Mouse (Mus musculus) lung, embryonic 16.5 days (tissue): ENCODE data around the gene Smad3. TPM values are rescaled to one million over a fixed set of nuclear protein-coding genes. Genes with fewer than 3 reads are reported as not detected.

Experiments
- ATAC-seq: fragments of 200-750 bp; cut with Nextera tagmentation; 2 replicates; pipeline ENCODE4 v1.8.0; 2017; ENCODE audit warnings: low read depth, mild to moderate bottlenecking, moderate library complexity
- H3K27ac ChIP-seq: fragments of 300-500 bp; sonication (generic); 2 replicates; pipeline ENCODE4 v1.5.1; 2014; ENCODE audit warnings: mild to moderate bottlenecking, control low read depth, low read length
- H3K27me3 ChIP-seq: fragments of 300-500 bp; sonication (generic); 2 replicates; pipeline ENCODE4 v1.6.1; 2014; ENCODE audit warnings: low read depth, low read length, mixed read lengths; ENCODE audit not compliant: control insufficient read depth, insufficient read depth
- H3K36me3 ChIP-seq: fragments of 300-500 bp; sonication (generic); 2 replicates; pipeline ENCODE4 v1.6.1; 2014; ENCODE audit warnings: low read length; ENCODE audit not compliant: control insufficient read depth, insufficient read depth
- H3K4me1 ChIP-seq: fragments of 300-500 bp; sonication (generic); replicated peaks from 2 replicates; pipeline ENCODE4 v1.6.1; 2014; ENCODE audit warnings: low read length, mixed read lengths; ENCODE audit not compliant: control insufficient read depth, insufficient read depth
- H3K4me2 ChIP-seq: fragments of 300-500 bp; sonication (generic); 2 replicates; pipeline ENCODE4 v1.6.1; 2014; ENCODE audit warnings: low read depth, low read length, control low read depth
- H3K4me3 ChIP-seq: fragments of 300-500 bp; sonication (generic); 2 replicates; pipeline ENCODE4 v1.5.1; 2014; ENCODE audit warnings: mild to moderate bottlenecking, low read length, control low read depth
- H3K9ac ChIP-seq: fragments of 300-500 bp; sonication (generic); 2 replicates; pipeline ENCODE4 v1.6.1; 2014; ENCODE audit warnings: low read length, control low read depth
- H3K9me3 ChIP-seq: fragments of 300-500 bp; sonication (generic); 2 replicates; pipeline ENCODE4 v1.6.1; 2016; ENCODE audit warnings: low read length; ENCODE audit not compliant: control insufficient read depth
- WGBS: fragments of 180-500 bp; shearing (Covaris S2); extraction: QIAGEN DNeasy Blood & Tissue Kit; methylation state at CpG from one replicate; pipeline ENCODE4 v1.1.7; 2014; 5-methylcytosine and 5-hydroxymethylcytosine counted together
- polyA plus RNA-seq: library from polyadenylated mRNA; unstranded; fragments of >200 nt; fragmentation: Nextera tagmentation; extraction: Ambion mirVana; gene quantifications from 2 replicates; pipeline ENCODE4 v1.2.1, GENCODE M21; 2015

The Smad3 gene
- polyA plus RNA-seq, 1 experiment from 2014 or later = 18.0 TPM

DNA sequence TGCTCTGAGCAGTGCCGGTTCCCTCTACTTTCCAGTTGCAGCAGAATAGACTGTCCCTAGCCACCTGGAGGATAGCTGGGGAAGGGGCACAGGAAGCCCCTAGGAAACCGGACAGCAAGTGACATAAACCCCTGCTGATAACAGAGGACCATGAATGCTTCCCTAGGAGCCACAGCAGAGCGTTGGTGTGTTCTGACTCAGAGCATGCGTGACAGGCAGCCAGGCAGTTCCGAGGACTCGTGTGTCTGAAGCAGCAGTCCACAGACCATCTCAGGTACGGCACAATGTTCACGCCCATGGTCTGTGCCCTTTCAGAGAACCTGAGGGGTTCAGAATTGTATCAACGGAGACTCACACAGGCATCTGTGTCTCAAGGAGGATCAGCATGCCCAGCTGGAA, 109.3 kb downstream of the Smad3 start:
- H3K36me3 ChIP-seq = peaks cover 17% of the 10 kb centered on the region
- WGBS = 83% methylated on average over 9 of the region's 9 CpGs
- H3K27me3 ChIP-seq = no peaks in the 10 kb centered on the region
- H3K9ac ChIP-seq = no peak overlapping the region
- H3K4me3 ChIP-seq = no peak overlapping the region
- no peak overlapping the region for H3K27ac ChIP-seq
- H3K4me2 ChIP-seq = no peak overlapping the region
- ATAC-seq = no peak
- H3K4me1 ChIP-seq = peaks cover 23% of the 10 kb centered on the region
- no peaks in the 10 kb centered on the region for H3K9me3 ChIP-seq

DNA sequence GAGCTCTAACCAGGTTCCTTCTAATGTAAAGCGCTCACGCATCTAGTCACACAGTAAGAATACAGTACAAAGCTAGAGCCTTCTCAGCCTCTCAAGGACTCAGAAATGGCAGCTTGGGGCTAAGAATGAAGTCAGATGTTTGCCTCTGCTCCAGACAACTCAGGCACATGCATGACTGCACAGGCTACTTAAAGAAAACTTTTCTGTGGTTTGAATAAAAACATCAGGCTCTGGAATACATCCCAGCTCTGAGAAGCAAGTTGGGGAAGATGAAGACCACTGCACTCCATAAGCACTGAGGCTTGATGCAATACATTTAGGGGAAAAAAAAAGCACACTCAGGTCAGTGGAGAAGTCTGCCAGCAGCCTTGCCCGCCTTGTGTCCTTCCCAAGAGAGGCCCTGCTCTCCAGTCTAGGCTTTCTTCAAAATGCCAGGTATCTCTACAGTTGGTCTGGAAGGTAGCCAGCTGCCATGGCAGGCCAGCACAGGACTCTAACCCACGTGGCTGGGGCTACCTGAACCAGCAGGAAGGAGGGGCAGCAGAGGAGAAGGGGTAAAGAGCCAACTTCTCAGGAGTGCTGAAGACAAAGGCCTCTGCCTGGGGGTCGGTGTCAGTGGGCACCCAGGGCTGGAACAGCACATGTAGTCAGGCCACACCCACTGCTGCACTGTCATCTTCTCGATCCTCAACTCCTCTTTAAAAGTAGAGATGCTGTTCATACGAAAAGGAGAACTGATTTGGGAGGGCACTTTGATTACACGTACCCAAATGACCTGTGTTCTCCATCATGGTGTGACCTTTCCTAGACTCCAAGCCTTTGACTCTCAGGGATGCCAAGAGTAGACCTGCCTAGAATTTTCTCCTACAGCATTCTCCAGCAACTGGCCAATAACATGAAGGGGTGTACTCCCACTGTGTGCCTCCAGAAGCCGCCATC, 109.9 kb downstream of the Smad3 start:
- no peak overlapping the region for H3K27ac ChIP-seq
- WGBS = 67% methylated on average over 9 of the region's 9 CpGs
- H3K9ac ChIP-seq = no peak overlapping the region
- no peaks in the 10 kb centered on the region for H3K9me3 ChIP-seq
- peaks cover 20% of the 10 kb centered on the region for H3K4me1 ChIP-seq
- no peak overlapping the region for H3K4me2 ChIP-seq
- no peak for ATAC-seq
- no peak overlapping the region for H3K4me3 ChIP-seq
- H3K27me3 ChIP-seq = no peaks in the 10 kb centered on the region
- H3K36me3 ChIP-seq = peaks cover 17% of the 10 kb centered on the region

DNA sequence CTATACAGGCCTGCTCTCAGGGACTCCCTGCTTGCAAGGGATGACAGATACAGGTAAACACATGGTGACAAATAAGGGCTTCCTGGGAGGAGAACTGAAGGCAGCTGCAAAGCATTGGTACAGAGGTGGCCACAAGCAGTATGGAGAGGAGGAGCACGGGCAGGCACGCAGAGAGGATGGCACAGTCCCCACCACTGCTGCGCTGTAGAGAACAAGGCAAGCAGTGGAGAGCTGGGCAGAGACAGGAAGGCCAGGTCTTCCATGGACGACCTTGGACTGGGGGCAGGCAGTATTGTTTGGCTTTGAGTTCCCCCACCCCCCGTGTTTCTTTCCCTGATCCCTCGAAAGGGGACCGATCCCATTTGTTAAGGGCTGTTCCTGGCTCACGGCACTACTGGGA, 112.7 kb downstream of the Smad3 start:
- no peak for ATAC-seq
- Histone ChIP-seq H3K27me3 (no peaks in the 10 kb centered on the region), H3K9ac (no peak overlapping the region), H3K9me3 (no peaks in the 10 kb centered on the region), H3K36me3 (peaks cover 13% of the 10 kb centered on the region), H3K27ac (no peak overlapping the region), H3K4me1 (no peaks in the 10 kb centered on the region), H3K4me3 (no peak overlapping the region), H3K4me2 (no peak overlapping the region)
- 76% methylated on average over 8 of the region's 8 CpGs for WGBS

DNA sequence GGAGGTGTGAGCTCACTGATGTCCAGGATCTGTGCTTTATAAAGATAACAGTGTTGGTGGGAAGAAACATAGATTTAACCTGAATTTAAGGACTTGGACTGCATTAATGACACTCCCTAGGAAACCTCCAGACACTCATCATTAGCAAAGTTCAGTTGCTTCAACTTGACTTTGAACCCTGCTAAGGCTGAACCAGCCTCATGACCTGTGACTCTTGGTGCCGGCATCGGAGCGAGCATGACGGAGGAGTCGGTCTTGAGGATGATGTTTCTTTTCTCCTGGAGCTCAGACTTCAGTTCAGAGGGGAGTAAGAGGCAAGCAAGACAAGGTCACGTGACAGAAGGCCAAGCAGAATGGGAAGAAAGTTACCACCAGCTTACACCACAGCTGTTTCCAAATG, 113.8 kb downstream of the Smad3 start:
- H3K27me3 ChIP-seq = no peaks in the 10 kb centered on the region
- no peak for ATAC-seq
- WGBS = 96% methylated on average over 6 of the region's 6 CpGs
- no peaks in the 10 kb centered on the region for H3K4me1 ChIP-seq
- H3K36me3 ChIP-seq = peaks cover 5% of the 10 kb centered on the region
- H3K4me3 ChIP-seq = no peak overlapping the region
- H3K9ac ChIP-seq = no peak overlapping the region
- no peak overlapping the region for H3K27ac ChIP-seq
- no peaks in the 10 kb centered on the region for H3K9me3 ChIP-seq
- H3K4me2 ChIP-seq = no peak overlapping the region

DNA sequence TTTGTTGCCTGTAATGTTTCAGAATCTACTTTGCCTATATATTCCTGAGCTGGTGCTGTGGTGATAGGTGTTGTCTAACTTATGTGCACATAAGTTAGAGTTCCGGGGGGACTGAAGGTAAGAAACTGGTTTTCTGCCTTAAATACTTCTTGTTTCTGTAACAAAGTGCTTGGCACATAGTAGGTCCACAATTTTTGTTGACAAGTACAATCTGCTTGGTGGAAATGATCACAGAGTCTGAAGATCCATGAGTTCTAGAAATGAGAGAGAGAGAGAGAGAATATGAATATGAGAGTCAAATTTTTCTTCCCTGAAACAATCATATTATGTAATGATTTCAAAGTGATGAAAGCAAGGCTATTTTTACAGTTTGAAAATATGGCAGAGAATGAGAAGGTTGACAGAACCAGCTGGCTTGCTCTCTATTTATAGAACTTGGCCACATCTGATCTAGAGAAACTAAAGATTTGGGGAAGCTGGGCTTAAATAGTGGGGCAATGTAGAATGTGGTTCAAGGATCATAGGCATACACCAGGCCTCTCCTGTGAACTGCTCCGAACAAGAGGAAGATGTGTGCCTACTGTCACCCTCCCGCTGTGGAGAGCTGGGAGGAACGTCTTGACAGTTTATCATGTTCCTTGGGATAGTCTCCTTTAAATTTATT, 115.7 kb downstream of the Smad3 start:
- Histone ChIP-seq H3K9ac (no peak overlapping the region), H3K36me3 (peaks cover 4% of the 10 kb centered on the region), H3K4me2 (no peak overlapping the region), H3K4me1 (no peaks in the 10 kb centered on the region), H3K27me3 (no peaks in the 10 kb centered on the region), H3K27ac (no peak overlapping the region), H3K9me3 (no peaks in the 10 kb centered on the region), H3K4me3 (no peak overlapping the region)
- WGBS = 81% methylated on average over 4 of the region's 4 CpGs
- no peak for ATAC-seq

DNA sequence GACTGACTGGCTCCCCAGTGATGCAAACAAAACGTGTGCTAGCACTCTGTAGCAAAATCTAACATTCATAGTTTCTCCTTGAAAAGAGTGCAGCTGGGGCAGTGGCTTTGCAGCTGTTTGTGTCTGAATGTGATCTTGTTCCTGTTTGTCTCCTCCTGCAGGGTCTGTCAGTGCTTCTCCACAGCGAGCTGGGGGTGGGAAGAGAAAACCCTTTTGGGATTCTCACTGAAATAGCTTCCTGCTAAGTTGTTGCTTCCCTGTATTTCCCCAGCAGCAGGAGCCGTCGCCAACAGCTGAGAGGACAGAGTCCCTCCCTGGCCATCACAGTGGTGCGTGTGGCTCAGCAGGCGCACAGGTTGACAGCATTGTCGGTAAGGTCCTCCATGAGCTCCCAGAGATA, 121.7 kb downstream of the Smad3 start:
- H3K27me3 ChIP-seq = no peaks in the 10 kb centered on the region
- no peak overlapping the region for H3K4me2 ChIP-seq
- no peak for ATAC-seq
- H3K9me3 ChIP-seq = no peaks in the 10 kb centered on the region
- H3K27ac ChIP-seq = no peak overlapping the region
- no peak overlapping the region for H3K9ac ChIP-seq
- 80% methylated on average over 7 of the region's 7 CpGs for WGBS
- H3K4me1 ChIP-seq = peaks cover 11% of the 10 kb centered on the region; the same call in 1 of the 2 replicates
- H3K36me3 ChIP-seq = peaks cover 4% of the 10 kb centered on the region
- no peak overlapping the region for H3K4me3 ChIP-seq

DNA sequence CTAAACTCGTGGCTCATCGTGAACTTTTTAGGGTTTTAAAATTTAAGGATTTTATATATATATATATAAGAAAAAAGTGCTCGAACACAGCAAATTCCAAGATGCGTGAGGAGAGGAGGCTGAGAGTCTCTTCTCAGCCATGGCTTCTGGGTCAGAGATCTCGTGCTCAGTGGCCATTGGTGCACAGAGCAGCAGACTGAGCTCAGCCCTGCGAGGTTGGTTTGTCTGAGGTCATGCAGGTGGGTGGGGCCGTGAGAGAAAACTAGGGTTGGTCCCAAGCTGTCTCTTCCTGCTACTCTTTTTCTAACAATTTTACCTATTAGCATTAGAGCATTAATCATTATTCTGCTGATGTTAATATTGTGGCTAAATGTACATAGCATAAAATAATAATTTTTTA, 124.5 kb downstream of the Smad3 start:
- H3K36me3 ChIP-seq = peaks cover 4% of the 10 kb centered on the region; the same call in 1 of the 2 replicates

DNA sequence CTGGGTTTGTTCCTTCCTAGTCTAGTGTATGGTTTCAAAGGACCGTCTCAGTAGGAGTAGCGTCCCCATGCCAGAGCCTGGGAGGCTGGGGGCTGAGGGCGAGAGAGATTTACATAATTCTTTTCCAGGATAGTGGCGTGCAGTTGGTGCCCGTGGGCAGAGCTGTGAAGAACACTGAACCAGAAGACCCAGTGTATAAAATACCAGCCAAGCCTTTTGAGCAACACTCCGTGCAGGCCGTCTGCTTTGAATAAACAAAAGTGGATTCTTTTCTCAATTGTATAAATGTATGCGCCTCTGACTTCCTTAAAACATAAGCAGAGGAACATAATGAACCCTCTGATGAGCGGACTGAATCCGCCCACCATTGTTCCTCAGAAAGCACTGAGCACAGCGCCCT, 124.9 kb downstream of the Smad3 start:
- Histone ChIP-seq H3K9me3 (no peaks in the 10 kb centered on the region), H3K9ac (no peak overlapping the region), H3K4me1 (peaks cover 11% of the 10 kb centered on the region; the same call in 1 of the 2 replicates), H3K27me3 (no peaks in the 10 kb centered on the region), H3K4me2 (peak overlapping the region; percentile 25), H3K4me3 (no peak overlapping the region), H3K36me3 (peaks cover 5% of the 10 kb centered on the region; the same call in 1 of the 2 replicates), H3K27ac (peak overlapping the region; percentile 38)
- peak; percentile 75 for ATAC-seq
- WGBS = 45% methylated on average over 11 of the region's 11 CpGs

More for the DNA sequence above, 124.5 kb downstream of the Smad3 start:
- no peak overlapping the region for H3K4me3 ChIP-seq
- no peak overlapping the region for H3K9ac ChIP-seq
- no peaks in the 10 kb centered on the region for H3K9me3 ChIP-seq
- 49% methylated on average over 7 of the region's 7 CpGs for WGBS
- H3K27me3 ChIP-seq = no peaks in the 10 kb centered on the region
- H3K27ac ChIP-seq = peak overlapping the region; percentile 38; the same call in 1 of the 2 replicates
- 0 out of 2 replicates have a peak overlapping the region, but pooled peaks have one; percentile 25 for H3K4me2 ChIP-seq
- ATAC-seq = peak; percentile 51; the same call in 1 of the 2 replicates
- H3K4me1 ChIP-seq = peaks cover 11% of the 10 kb centered on the region; the same call in 1 of the 2 replicates

DNA sequence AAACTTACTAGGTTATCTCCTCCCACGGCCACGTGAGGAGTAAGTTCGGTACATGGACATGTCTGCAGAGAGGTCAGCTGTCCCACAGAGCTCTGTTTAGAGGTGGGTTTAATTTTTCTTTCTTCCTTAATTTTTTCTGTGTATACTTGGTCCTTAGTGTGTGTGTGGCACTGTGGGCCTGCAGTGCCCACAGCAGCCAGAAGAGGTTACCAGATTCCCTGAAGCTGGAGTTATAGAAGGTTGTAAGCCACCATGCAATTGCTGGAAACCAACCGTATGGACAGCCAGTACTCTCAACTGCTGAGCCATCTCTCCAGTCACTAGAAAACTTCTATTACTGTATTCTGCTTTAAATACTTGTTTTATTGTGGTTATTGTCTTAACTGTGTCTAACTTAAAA, 125.7 kb downstream of the Smad3 start:
- Histone ChIP-seq H3K4me1 (peaks cover 11% of the 10 kb centered on the region; the same call in 1 of the 2 replicates), H3K9me3 (no peaks in the 10 kb centered on the region), H3K27me3 (no peaks in the 10 kb centered on the region), H3K27ac (no peak overlapping the region), H3K9ac (no peak overlapping the region), H3K4me2 (no peak overlapping the region), H3K36me3 (peaks cover 9% of the 10 kb centered on the region; the same call in 1 of the 2 replicates), H3K4me3 (no peak overlapping the region)
- 92% methylated on average over 4 of the region's 4 CpGs for WGBS
- ATAC-seq = no peak
